Mouse (Mus musculus) forebrain, embryonic 16.5 days (tissue): ENCODE data around the gene Ddr1. TPM values are rescaled to one million over a fixed set of nuclear protein-coding genes. Genes with fewer than 3 reads are reported as not detected.

Source experiments
- ATAC-seq: fragments of 200-750 bp; cut with Nextera tagmentation; 2 replicates; pipeline ENCODE4 v1.8.0; 2017; ENCODE audit warnings: mild to moderate bottlenecking, moderate library complexity
- H3K27ac ChIP-seq: fragments of 300-500 bp; sonication (generic); 2 replicates; pipeline ENCODE4 v1.5.1; 2014; ENCODE audit warnings: low read length, control low read depth
- H3K27me3 ChIP-seq: fragments of 300-500 bp; sonication (generic); replicated peaks from 2 replicates; pipeline ENCODE4 v1.6.1; 2014; ENCODE audit warnings: low read length; ENCODE audit not compliant: control insufficient read depth, insufficient read depth
- H3K36me3 ChIP-seq: fragments of 300-500 bp; sonication (generic); 2 replicates; pipeline ENCODE4 v1.6.1; 2014; ENCODE audit not compliant: control insufficient read depth, insufficient read depth
- H3K4me1 ChIP-seq: fragments of 300-500 bp; sonication (generic); replicated peaks from 2 replicates; pipeline ENCODE4 v1.6.1; 2014; ENCODE audit warnings: low read length; ENCODE audit not compliant: control insufficient read depth, insufficient read depth
- H3K4me2 ChIP-seq: fragments of 300-500 bp; sonication (generic); 2 replicates; pipeline ENCODE4 v1.6.1; 2014; ENCODE audit warnings: mild to moderate bottlenecking, low read length, control low read depth
- H3K4me3 ChIP-seq: fragments of 300-500 bp; sonication (generic); replicated peaks from 2 replicates; pipeline ENCODE4 v1.5.1; 2014; ENCODE audit warnings: mild to moderate bottlenecking, low read length, control low read depth
- H3K9ac ChIP-seq: fragments of 300-500 bp; sonication (generic); replicated peaks from 2 replicates; pipeline ENCODE4 v1.6.1; 2014; ENCODE audit warnings: low read depth, low read length, control low read depth
- H3K9me3 ChIP-seq: fragments of 300-500 bp; sonication (generic); 2 replicates; pipeline ENCODE4 v1.6.1; 2016; ENCODE audit warnings: low read length; ENCODE audit not compliant: control insufficient read depth
- WGBS: fragments of 180-500 bp; shearing (Covaris S2); extraction: QIAGEN DNeasy Blood & Tissue Kit; methylation state at CpG from one replicate; pipeline ENCODE4 v1.1.7; 2014; 5-methylcytosine and 5-hydroxymethylcytosine counted together
- polyA plus RNA-seq: library from polyadenylated mRNA; unstranded; fragments of >200 nt; fragmentation: Nextera tagmentation; extraction: Ambion mirVana; gene quantifications from 2 replicates; pipeline ENCODE4 v1.2.1, GENCODE M21; 2015

Ddr1 gene
- polyA plus RNA-seq, 1 experiment from 2014 or later, result 113 TPM

DNA sequence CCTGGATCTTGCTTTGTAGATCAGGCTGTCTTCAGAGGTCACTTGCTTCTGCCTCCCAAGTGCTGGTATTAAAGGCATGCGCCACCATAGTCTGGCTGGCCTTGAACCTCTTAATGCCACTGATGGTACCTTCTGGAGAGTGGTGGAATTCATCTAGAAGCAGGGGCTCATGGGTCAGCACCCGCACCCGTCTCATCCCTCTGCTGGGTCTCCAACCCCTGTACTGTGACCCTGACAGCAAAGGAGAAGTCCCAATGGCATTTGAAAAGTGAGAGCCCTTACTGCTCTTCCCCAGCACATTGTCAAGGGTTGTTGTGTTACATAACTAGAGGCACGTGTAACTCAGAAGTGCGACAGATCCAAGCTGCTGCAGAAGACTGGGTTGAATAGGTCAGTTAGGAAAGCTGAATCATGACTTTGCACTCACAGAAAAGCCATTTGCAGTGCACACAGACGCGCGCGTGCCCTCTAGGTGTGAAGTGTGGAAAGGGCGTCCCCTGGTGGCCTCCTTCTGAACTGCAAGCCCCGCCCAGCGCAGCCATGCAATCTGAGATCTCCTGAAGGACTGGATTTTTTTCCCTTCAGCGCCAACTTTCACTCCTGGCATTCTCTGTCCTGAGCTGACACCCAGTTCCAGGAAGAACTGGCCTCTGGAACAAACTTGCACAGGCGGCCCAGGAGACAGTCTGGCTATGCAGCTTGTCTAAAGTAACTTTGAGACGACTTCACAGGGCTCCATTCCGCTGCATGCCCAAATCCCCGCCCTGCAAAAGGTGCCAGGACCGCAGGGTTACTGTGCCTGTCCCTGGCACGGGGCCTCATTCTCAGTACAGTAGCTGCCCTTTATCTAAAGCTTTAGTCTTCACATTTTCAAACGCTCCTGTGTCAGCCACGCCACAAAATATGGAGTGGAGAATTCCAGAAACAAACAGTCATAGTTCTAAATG is 21.1 kb upstream of the Ddr1 start:
- H3K4me3 ChIP-seq, result no peak overlapping the region
- peak; percentile 78 for ATAC-seq
- H3K27ac ChIP-seq, result no peak overlapping the region
- no peaks in the 10 kb centered on the region for H3K36me3 ChIP-seq
- peaks cover 10% of the 10 kb centered on the region for H3K4me1 ChIP-seq
- 0 out of 2 replicates have a peak overlapping the region, but pooled peaks have one; percentile 35 for H3K9ac ChIP-seq
- H3K27me3 ChIP-seq, result no peaks in the 10 kb centered on the region
- WGBS, result 23% methylated on average over 21 of the region's 21 CpGs
- H3K9me3 ChIP-seq, result no peaks in the 10 kb centered on the region
- H3K4me2 ChIP-seq, result peak overlapping the region; percentile 36

DNA sequence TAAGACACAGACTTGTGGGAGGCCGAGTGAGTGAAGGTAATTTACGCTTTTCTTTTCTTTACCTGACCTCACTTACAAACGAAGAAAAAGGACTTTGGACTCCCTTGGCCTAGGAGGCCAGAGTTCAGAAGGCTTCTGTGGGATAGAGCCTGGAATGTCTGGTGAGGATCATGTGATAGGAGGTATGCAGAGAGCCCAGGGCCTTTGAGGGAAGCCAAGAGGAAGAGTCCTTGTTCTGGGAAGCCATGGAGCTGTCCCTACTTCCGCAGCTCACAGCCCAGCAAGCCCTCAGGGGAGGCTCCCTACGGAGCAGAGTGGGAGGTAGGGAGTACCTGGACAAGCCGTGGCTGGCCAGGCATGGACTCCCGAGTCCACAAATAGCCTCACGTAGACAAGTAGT is 17.3 kb upstream of the Ddr1 start:
- 70% methylated on average over 8 of the region's 8 CpGs for WGBS
- no peak overlapping the region for H3K4me2 ChIP-seq
- ATAC-seq, result no peak

DNA sequence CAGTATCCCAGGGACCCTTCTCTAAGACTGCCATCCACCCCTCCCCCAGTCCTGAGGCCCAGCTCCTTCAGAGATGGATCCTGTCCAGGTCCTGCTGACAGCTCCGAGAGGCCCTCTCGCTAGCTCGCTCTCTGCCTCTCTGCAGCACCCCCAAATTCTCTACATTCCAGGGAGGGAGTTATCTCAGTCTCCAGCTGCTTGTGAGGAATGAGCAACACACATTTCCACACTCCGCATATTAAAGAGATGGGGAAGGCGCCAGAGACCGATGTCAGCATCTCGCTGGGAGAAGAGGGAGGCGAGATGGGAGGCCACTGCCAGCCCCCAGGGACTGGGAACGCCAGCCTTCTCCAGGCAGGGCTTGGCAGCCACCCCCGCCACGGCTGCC is 15.9 kb upstream of the Ddr1 start:
- H3K9me3 ChIP-seq, result no peaks in the 10 kb centered on the region
- H3K4me1 ChIP-seq, result peaks cover 13% of the 10 kb centered on the region
- WGBS, result 2% methylated on average over 11 of the region's 11 CpGs
- peak overlapping the region; percentile 51 for H3K27ac ChIP-seq
- peak overlapping the region; percentile 26; the same call in 1 of the 2 replicates for H3K9ac ChIP-seq
- peak overlapping the region; percentile 35 for H3K4me2 ChIP-seq
- H3K4me3 ChIP-seq, result peak overlapping the region; percentile 16; the same call in 1 of the 2 replicates
- peak; percentile 78 for ATAC-seq
- no peaks in the 10 kb centered on the region for H3K27me3 ChIP-seq
- H3K36me3 ChIP-seq, result no peaks in the 10 kb centered on the region

More for the DNA sequence above, 17.3 kb upstream of the Ddr1 start:
- Histone ChIP-seq H3K36me3 (no peaks in the 10 kb centered on the region), H3K27me3 (no peaks in the 10 kb centered on the region), H3K4me1 (peaks cover 18% of the 10 kb centered on the region), H3K27ac (no peak overlapping the region), H3K9me3 (no peaks in the 10 kb centered on the region), H3K9ac (no peak overlapping the region), H3K4me3 (no peak overlapping the region)

DNA sequence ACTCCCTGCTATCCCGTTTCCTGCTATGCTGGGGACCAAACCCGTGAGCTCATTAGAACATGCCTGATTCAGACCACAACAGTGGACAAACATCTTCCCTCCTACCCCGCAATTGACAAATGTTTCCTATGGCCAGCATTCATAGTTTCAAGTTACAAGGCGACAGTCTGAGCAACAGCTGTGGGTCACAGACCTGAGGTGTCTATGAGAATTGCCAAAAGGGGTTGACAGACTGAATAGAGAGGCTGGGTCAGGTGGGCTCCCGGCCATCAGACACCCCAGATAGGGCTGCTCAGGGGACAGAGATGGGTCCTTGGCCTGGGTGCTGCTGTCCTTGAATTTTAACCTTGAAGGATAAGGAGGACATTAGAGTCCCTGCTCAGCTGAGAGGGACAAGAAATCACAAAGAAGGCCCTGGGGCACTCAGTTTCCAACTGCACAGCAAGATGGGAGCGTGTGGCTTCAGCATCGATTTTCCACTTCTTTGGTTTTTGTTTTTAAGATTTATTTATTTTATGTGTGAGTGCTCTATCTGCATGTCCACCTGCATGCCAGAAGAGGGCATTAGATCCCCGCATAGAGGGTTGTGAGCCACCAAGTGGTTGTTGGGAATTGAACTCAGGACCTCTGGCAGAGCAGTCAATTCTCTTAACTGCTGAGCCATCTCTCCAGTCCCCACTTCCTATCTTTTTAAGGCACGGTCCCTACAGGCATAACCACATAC is 15.4 kb upstream of the Ddr1 start:
- H3K4me3 ChIP-seq, result no peak overlapping the region
- H3K4me1 ChIP-seq, result peaks cover 11% of the 10 kb centered on the region
- 50% methylated on average over 9 of the region's 9 CpGs for WGBS
- no peaks in the 10 kb centered on the region for H3K27me3 ChIP-seq
- no peak overlapping the region for H3K4me2 ChIP-seq
- no peak overlapping the region for H3K9ac ChIP-seq
- no peaks in the 10 kb centered on the region for H3K36me3 ChIP-seq
- no peak for ATAC-seq
- H3K27ac ChIP-seq, result peak overlapping the region; percentile 51
- H3K9me3 ChIP-seq, result no peaks in the 10 kb centered on the region

DNA sequence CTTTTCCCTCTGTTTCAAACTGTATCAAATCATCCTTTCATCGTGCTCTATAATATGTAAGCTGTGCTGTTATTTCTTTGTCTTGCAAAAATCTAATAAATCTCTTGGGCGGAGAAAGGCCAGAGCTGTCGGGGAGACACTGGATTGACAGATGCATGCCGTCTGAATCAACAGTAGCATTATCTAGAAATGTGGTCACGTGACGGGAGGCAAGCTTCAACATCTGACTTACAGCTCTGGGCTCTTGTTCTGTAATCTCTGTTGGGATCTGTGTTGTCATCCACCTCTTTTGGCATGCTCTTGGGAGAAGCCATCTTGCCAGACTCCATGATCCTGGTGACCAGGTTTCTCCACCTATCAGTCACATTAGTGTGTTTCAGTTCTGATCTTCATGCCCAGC is 12.7 kb upstream of the Ddr1 start:
- H3K9ac ChIP-seq, result no peak overlapping the region
- H3K4me3 ChIP-seq, result no peak overlapping the region
- peaks cover 11% of the 10 kb centered on the region for H3K4me1 ChIP-seq
- no peak overlapping the region for H3K27ac ChIP-seq
- H3K4me2 ChIP-seq, result no peak overlapping the region
- no peaks in the 10 kb centered on the region for H3K36me3 ChIP-seq
- 92% methylated on average over 6 of the region's 6 CpGs for WGBS
- no peaks in the 10 kb centered on the region for H3K9me3 ChIP-seq
- ATAC-seq, result no peak
- H3K27me3 ChIP-seq, result no peaks in the 10 kb centered on the region

DNA sequence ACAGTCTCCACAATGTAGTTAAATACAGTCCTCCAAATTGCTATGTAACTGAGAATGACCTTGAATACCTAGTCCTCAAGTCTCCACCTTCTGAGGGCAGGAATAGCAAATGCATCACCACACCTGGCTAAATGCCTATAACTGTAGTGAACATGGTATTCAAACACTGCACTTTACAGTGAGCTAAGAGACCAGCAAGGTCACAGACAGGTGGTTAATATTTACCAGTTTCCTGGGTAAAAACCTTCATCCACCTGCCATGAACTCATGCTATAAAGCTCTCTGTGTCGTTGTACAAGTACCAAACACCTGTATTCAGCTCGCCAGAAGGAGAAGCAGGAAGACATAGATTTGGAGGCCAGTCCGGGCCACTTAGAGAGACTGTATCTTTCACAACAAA is 11.7 kb upstream of the Ddr1 start:
- ATAC-seq, result no peak
- Histone ChIP-seq H3K27ac (no peak overlapping the region), H3K36me3 (no peaks in the 10 kb centered on the region), H3K4me3 (no peak overlapping the region), H3K4me2 (no peak overlapping the region), H3K27me3 (no peaks in the 10 kb centered on the region), H3K4me1 (peaks cover 12% of the 10 kb centered on the region), H3K9ac (no peak overlapping the region), H3K9me3 (no peaks in the 10 kb centered on the region)
- 92% methylated on average over 3 of the region's 3 CpGs for WGBS

DNA sequence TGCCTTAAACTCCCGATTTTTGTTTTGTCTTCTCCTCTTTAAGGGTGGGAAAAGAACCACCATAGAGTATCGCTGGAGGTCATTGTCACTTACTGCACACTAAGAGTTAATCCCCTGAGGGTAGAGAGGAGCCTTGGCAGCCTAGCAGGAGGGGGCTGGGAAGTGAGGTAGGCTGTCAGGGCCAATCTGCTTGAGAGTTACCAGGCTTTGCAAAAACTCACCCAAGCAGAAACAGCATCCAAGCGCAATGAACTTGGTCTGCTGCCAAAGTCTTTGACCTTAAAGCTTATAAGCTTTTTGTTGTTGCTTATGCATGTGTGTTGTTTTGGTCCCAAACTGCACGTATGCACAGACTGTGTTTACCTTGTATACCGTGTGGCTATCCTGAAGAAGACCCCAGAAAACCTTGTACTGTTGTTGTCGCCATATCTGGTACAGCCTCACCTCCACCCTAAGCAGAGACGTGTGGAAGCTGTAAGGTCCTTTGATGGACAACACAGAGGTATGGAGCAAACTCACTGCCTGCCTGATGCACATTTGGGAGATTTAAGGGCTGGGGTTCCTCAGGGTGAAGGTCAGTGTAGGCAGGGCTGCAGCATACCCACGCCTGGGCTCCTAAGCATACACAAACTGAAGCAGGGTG is 6.4 kb upstream of the Ddr1 start:
- 10% methylated on average over 8 of the region's 8 CpGs for WGBS
- Histone ChIP-seq H3K4me2 (0 out of 2 replicates have a peak overlapping the region, but pooled peaks have one; percentile 8), H3K4me1 (peaks cover 15% of the 10 kb centered on the region), H3K9ac (no peak overlapping the region), H3K27ac (0 out of 2 replicates have a peak overlapping the region, but pooled peaks have one; percentile 5), H3K9me3 (no peaks in the 10 kb centered on the region), H3K27me3 (no peaks in the 10 kb centered on the region), H3K4me3 (no peak overlapping the region), H3K36me3 (no peaks in the 10 kb centered on the region)
- peak; percentile 89 for ATAC-seq

DNA sequence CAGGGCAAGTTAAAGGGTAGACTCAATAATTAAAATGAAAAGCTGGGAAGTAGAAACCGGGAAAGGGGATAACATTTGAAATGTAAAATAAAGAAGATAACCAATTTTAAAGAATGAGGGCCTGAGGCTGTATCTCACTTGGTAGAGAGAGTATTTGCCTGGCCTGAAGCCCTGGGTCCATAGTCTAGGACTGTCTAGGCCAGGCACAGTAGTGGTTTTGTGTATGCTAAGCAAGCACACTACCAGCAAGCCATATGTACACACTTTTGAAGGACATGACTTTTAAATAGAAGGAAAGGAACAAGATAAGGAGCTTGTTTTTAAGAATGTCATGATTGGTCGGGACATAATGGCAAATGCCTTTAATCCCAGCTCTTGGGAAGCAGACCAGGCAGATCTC is 4.2 kb upstream of the Ddr1 start:
- no peak overlapping the region for H3K4me2 ChIP-seq
- H3K9me3 ChIP-seq, result no peaks in the 10 kb centered on the region
- no peak overlapping the region for H3K9ac ChIP-seq
- no peak overlapping the region for H3K4me3 ChIP-seq
- no peak for ATAC-seq
- WGBS, result 80% methylated on average over 2 of the region's 2 CpGs
- H3K4me1 ChIP-seq, result peaks cover 35% of the 10 kb centered on the region
- H3K27ac ChIP-seq, result no peak overlapping the region
- no peaks in the 10 kb centered on the region for H3K27me3 ChIP-seq
- H3K36me3 ChIP-seq, result no peaks in the 10 kb centered on the region

DNA sequence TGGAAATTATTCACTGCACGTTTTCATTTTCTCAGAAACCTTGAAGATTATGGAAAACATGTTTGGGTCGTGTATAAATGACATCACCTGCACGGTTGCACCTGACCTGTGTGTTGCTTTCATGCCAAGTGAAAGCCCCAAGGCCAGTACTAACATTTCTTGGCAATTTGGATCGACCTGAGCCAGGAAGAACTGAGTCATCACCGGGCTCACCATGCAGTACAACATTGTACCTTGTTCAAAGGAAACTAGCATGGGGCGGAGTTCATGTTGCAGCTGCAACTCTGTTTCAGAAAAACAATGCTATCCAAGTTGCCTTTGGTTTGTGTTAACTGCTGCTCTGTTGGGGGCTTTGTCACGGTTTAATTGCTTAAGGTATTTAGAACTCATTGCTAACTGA is 3.5 kb upstream of the Ddr1 start:
- WGBS, result 52% methylated on average over 7 of the region's 7 CpGs
- Histone ChIP-seq H3K27me3 (no peaks in the 10 kb centered on the region), H3K4me2 (no peak overlapping the region), H3K4me1 (peaks cover 36% of the 10 kb centered on the region), H3K27ac (no peak overlapping the region), H3K36me3 (no peaks in the 10 kb centered on the region), H3K9ac (no peak overlapping the region), H3K9me3 (no peaks in the 10 kb centered on the region), H3K4me3 (no peak overlapping the region)
- ATAC-seq, result no peak
